Mouse (Mus musculus) spleen, adult 12 weeks (tissue): Measurements from ENCODE around the gene Mybph.

ENCODE experiments used
- DNase-seq: peaks from one replicate; pipeline ENCODE4 v3.0.0; 2022; ENCODE audit warnings: low spot score

Gene Mybph

GRCm38 (mm10) chr1:134211043-134211442 lies 17.8 kb downstream of the Mybph start:
- no peak for DNase-seq

- DNase-seq, result no peak
These were observed 18.4 kb downstream of the Mybph start for GRCm38 (mm10) chr1:134211631-134212030.

- DNase-seq, result no peak
These were observed 19.1 kb downstream of the Mybph start for GRCm38 (mm10) chr1:134212351-134212750.

- DNase-seq, result no peak
These were observed 20.2 kb downstream of the Mybph start for GRCm38 (mm10) chr1:134213405-134213804.

DNA sequence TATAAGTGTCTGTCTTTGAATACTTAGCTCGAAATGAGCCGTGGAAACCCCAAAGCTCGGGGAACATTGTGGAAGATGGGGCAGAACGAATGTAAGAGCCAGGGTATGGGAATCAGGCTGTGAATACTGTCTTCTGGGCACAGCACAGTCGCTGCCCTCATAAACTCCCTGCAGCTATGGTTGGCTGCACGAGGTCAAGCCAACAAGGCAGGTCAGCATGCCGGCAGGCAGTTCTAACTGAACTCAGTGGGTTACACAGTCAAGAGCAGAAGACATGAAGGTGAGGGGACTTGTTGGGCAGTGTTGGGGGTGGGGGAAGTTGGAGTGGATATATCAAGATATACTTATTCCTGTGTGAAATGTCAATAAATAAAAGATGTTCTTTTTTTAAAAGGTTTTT lies 21.8 kb downstream of the Mybph start:
- DNase-seq, result no peak

- no peak for DNase-seq
These were observed 22.7 kb downstream of the Mybph start for GRCm38 (mm10) chr1:134215751-134216628.

DNA sequence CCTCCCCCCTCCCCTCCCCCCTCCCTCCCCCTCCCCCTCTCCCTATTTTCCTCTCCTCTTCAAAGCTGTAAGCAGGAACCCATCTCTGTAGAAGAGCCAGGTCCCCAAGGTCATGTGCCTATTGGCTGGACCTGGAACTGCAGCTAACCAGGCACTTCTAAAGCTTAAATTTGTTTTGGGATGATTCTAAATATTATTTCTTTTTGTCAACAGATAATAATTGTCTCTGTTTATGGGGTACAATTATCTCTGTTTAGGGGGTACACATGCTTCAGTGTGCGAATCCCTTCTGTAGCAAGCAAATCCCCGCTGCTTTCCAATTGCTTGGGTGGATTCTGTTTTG lies 23.4 kb downstream of the Mybph start:
- DNase-seq, result no peak

GRCm38 (mm10) chr1:134217028-134217481 lies 23.8 kb downstream of the Mybph start:
- no peak for DNase-seq

DNA sequence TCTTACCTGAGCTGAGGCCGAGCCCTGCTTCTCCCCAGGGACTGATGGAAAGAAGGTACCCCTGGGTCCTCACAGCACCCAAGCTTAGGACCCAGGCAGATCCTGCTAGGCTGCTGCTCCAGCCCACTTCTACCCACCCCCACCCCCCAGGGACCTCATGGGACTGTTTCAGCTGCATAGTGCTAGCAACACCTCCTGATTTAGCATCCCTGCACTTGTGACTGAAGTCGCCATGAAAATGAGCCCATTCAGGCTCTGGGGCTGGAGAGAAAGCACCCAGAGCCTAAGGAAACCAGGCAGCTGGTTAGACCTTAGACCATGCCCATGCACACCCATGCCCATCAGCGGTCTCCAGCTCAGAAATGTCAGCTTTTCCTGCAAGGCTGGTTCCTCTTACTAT lies 24.7 kb downstream of the Mybph start:
- DNase-seq, result no peak

DNA sequence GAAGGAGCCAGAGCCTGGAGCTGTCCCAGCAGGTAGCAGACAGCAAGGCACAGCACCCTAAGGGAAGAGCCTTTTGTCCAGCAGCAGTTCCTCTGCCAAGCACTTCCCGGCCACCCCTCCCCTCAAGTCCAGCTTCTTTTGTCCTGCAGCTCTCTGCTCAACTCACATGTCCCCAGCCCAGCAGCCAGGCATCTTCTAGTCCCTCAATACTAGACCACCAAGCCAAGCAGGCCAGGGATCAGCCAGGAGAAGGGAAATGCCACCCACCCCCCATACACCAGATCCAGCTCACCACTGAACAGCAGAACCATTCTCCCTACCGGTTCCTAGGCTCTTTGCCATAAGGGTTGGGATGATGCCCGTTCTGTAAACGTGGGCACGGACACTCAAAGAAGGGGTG lies 26.4 kb downstream of the Mybph start:
- DNase-seq, result no peak

DNA sequence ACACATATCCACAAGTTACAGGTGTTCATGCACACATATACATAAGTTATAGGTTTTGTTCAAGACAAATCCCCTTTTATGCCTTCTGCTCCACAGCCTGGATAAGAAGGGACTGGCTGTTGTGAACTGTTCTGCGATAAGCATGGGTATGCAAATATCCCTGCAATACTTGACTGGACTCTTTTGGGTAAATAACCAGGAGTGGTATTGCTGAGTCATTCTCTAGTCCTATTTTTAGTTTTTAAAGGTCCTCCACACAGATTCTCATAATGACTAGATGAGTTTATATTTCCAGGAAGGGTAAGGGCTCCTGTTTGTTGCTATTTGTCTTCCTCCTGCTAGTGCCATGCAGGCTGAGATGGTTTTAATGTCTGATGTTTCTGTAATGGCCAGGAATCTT lies 27.9 kb downstream of the Mybph start:
- DNase-seq, result no peak

DNA sequence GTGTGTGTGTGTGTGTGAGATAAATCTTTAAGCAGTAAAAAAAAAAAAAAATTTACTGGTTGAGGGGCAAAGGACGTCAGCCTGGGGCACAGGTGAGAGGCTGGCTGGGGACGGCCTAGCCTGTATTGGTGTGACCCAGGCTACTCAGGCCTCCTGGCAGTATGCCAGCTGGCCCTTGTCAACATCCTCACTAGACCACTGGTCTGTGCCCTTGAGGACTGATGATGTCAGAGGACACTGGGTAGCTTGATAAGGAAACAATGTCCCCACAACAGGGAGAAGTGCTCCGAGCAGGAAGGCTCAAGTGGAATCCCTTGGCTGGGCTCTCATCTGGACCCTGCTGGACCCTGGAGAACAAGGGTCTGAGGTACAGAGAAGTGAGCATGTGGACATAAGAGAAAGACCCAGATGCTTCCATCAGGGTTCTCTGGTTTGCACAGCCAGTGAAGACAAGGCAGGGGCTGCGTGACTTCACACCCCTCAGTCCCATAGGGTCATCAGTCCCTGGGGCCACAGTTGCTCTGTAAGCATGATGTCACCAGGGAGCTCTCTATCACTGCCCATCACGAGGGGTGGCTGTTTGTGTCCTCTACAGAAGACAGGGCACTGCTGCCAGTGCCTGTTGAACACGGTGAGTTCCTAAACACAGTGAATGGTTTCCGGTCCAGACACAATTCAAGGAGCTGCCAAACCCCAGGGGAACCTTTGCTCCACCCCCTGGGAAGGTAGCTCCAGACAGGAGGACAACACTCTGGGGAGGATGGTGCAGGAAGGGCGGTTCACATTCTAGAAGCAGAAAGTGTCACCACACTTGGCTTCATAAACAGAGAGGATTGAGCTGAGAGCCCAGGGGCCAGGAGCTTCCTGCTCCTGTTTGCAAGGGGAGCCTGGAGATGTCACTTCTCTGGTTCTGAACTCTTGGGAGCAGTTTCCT lies 29.1 kb downstream of the Mybph start:
- no peak for DNase-seq

GRCm38 (mm10) chr1:134224649-134225227 lies 31.5 kb downstream of the Mybph start:
- DNase-seq, result no peak

DNA sequence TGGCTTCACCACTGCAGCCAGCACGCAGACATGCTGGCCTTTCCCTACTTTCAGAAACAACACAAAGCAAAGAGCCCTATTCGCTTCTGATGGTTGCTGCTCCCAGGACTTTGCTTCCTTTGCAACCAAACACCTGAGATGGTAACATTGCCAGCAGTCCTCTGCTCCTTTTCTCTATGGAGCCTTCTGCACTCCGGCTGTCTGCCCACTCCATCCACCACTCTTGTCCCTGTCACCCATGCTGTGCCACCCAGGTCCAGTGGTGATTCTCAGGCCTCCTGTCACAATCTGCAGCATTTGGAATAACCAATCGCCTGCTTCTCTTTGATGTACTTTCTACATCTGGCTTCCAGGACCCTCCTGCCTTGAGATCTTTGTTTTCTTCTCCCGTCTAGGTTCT lies 32.1 kb downstream of the Mybph start:
- no peak for DNase-seq

DNA sequence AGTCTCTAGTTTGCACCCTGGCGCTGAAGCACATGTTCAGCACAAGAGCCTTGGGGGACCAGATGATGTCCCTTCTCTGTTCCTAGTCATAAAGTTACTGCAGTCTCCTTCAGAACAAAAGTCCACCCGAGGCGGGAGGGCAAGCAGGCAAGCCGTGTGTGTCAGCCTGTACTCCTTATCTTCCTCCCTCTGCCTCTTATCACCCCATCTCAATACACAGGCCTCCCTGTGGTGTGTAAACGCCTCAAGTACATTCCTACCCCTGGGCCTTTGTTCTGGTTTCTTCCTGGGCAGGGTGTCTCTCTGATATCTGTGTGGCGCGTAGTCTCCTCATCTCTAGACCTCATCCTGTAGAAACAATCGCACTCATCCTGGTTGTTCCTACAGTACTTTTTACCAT lies 33.5 kb downstream of the Mybph start:
- no peak for DNase-seq

DNA sequence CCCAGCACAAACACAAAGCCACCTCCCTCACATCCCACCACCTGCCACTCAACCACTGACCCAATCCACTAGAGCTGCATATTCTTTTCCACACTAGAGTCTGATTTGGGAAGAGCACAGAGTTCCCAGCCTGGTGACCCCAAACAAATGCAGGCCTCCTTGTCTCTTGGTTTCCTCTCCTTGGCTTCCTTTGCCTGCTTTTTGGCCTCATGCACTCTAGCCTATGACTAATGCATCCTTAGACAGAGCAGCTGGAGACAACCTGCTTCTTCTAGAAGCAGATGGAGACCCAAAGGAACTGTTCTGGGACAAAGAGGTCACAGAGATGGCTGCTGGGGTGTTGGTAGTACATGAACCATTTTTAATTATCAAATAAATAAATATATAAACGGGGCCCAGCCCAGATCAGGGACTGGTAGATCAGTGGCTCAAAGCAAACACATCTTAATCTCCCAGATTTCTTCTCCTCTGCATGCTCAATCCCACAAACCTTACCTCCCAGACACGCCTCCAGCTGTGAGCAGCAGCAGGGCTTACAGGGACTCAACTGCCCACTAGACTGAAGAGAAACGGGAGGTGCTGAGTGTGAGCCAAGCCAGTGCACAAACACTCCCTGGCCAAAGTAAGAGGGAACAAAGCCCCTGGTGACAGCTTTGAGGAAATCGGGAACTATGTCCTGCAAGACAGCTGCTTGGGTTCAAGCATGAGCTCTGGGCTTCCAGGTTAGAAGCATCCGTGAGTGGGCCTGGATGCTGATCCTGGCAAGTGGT lies 36.7 kb downstream of the Mybph start:
- DNase-seq, result no peak

GRCm38 (mm10) chr1:134230638-134231228 lies 37.5 kb downstream of the Mybph start:
- DNase-seq, result no peak

GRCm38 (mm10) chr1:134231270-134231669 lies 38.0 kb downstream of the Mybph start:
- DNase-seq, result no peak

DNA sequence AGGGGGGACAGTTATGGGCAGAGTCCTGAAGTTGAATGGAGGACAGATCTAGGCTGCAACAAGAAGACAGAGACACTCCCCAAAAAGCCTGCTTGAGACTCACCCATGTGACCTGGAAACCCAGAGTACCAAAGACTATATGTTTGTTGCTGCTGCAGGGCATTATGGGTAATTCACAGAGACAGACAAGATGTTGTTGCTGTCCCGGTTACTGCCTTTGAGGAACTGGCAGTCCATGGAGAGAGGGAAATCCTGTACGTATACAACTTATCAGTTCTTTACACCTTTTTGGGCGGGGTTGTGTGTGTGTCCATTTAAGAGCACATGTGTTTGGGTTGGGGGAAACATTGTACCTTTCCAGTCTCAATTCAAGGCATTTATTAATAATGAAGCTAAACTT lies 38.4 kb downstream of the Mybph start:
- no peak for DNase-seq

GRCm38 (mm10) chr1:134232326-134232725 lies 39.1 kb downstream of the Mybph start:
- no peak for DNase-seq

GRCm38 (mm10) chr1:134232778-134233531 lies 39.7 kb downstream of the Mybph start:
- no peak for DNase-seq
